Mouse (Mus musculus) neural tube, embryonic 13.5 days (tissue): Measurements from ENCODE around the gene Cdc34. TPM values are rescaled to one million over a fixed set of nuclear protein-coding genes. Genes with fewer than 3 reads are reported as not detected.

Source experiments
- ATAC-seq: fragments of 200-750 bp; cut with Nextera tagmentation; 2 replicates; pipeline ENCODE4 v1.8.0; 2017; ENCODE audit warnings: low read depth, mild to moderate bottlenecking, moderate TSS enrichment, moderate library complexity
- H3K27ac ChIP-seq: fragments of 300-500 bp; sonication (generic); replicated peaks from 2 replicates; pipeline ENCODE4 v1.5.1; 2015; ENCODE audit warnings: moderate library complexity, mild to moderate bottlenecking, inconsistent platforms
- H3K27me3 ChIP-seq: fragments of 300-500 bp; sonication (generic); 2 replicates; pipeline ENCODE4 v1.6.1; 2015; ENCODE audit warnings: mild to moderate bottlenecking, inconsistent platforms
- H3K36me3 ChIP-seq: fragments of 300-500 bp; sonication (generic); 2 replicates; pipeline ENCODE4 v1.6.1; 2015; ENCODE audit warnings: mild to moderate bottlenecking, inconsistent platforms
- H3K4me1 ChIP-seq: fragments of 300-500 bp; sonication (generic); replicated peaks from 2 replicates; pipeline ENCODE4 v1.6.1; 2015; ENCODE audit warnings: inconsistent platforms
- H3K4me2 ChIP-seq: fragments of 300-500 bp; sonication (generic); 2 replicates; pipeline ENCODE4 v1.6.1; 2015; ENCODE audit warnings: inconsistent platforms, mild to moderate bottlenecking, moderate library complexity
- H3K4me3 ChIP-seq: fragments of 300-500 bp; sonication (generic); 2 replicates; pipeline ENCODE4 v1.5.1; 2015; ENCODE audit warnings: mild to moderate bottlenecking, inconsistent platforms
- H3K9ac ChIP-seq: fragments of 300-500 bp; sonication (generic); 2 replicates; pipeline ENCODE4 v1.6.1; 2015; ENCODE audit warnings: moderate library complexity, mild to moderate bottlenecking, inconsistent platforms
- H3K9me3 ChIP-seq: fragments of 300-500 bp; sonication (generic); 2 replicates; pipeline ENCODE4 v1.6.1; 2016; ENCODE audit warnings: inconsistent platforms
- WGBS: fragments of 180-500 bp; shearing (Covaris S2); methylation state at CpG from one replicate; pipeline ENCODE4 v1.1.7; 2015; 5-methylcytosine and 5-hydroxymethylcytosine counted together
- polyA plus RNA-seq: library from polyadenylated mRNA; unstranded; fragments of >200 nt; fragmentation: Nextera tagmentation; extraction: Ambion mirVana; gene quantifications from 2 replicates; pipeline ENCODE4 v1.2.1, GENCODE M21; 2015

Cdc34 gene
- polyA plus RNA-seq, 1 experiment from 2014 or later, result 98.7 TPM

- H3K4me1 ChIP-seq, result peaks cover 33% of the 10 kb centered on the region
- no peak for ATAC-seq
- no peaks in the 10 kb centered on the region for H3K27me3 ChIP-seq
- peak overlapping the region; percentile 99 for H3K4me2 ChIP-seq
- H3K4me3 ChIP-seq, result peak overlapping the region; percentile 59
- no peaks in the 10 kb centered on the region for H3K9me3 ChIP-seq
- H3K9ac ChIP-seq, result peak overlapping the region; percentile 63
- peak overlapping the region; percentile 57 for H3K27ac ChIP-seq
- peaks cover 15% of the 10 kb centered on the region; the same call in 1 of the 2 replicates for H3K36me3 ChIP-seq
- WGBS, result 75% methylated on average over 10 of the region's 10 CpGs
Measured at GRCm38 (mm10) chr10:79703541-79703940, 21.5 kb downstream of the Cdc34 start.

- peak within 1 kb of the TSS; percentile 59 for H3K4me3 ChIP-seq
- peaks cover 22% of the 10 kb centered on the region for H3K36me3 ChIP-seq
- H3K4me1 ChIP-seq, result peaks cover 33% of the 10 kb centered on the region
- H3K27me3 ChIP-seq, result no peaks in the 10 kb centered on the region
- H3K9me3 ChIP-seq, result no peaks in the 10 kb centered on the region
- peak within 1 kb of the TSS; percentile 99 for H3K4me2 ChIP-seq
- peak; percentile 95 for ATAC-seq
- H3K9ac ChIP-seq, result peak within 1 kb of the TSS; percentile 85
- WGBS, result 1% methylated on average over 53 of the region's 65 CpGs
- peak within 1 kb of the TSS; percentile 84 for H3K27ac ChIP-seq
Measured at GRCm38 (mm10) chr10:79704065-79704969, 22.3 kb downstream of the Cdc34 start, which contains the start of gene Bsg. Bsg (plus strand) TSS chr10:79704491.

GRCm38 (mm10) chr10:79704970-79705360 lies 23.0 kb downstream of the Cdc34 start:
- ATAC-seq, result peak; percentile 1
- Histone ChIP-seq H3K27me3 (no peaks in the 10 kb centered on the region), H3K36me3 (peaks cover 29% of the 10 kb centered on the region), H3K4me2 (peak overlapping the region; percentile 99), H3K9ac (peak overlapping the region; percentile 85), H3K9me3 (no peaks in the 10 kb centered on the region), H3K4me3 (peak overlapping the region; percentile 59), H3K27ac (peak overlapping the region; percentile 84), H3K4me1 (peaks cover 33% of the 10 kb centered on the region)
- WGBS, result 5% methylated on average over 10 of the region's 10 CpGs

GRCm38 (mm10) chr10:79705951-79706350 lies 24.0 kb downstream of the Cdc34 start:
- Histone ChIP-seq H3K9me3 (no peaks in the 10 kb centered on the region), H3K27ac (no peak overlapping the region; the same call in 1 of the 2 replicates), H3K4me3 (peak overlapping the region; percentile 59), H3K4me1 (peaks cover 33% of the 10 kb centered on the region), H3K4me2 (peak overlapping the region; percentile 99), H3K36me3 (peaks cover 39% of the 10 kb centered on the region), H3K27me3 (no peaks in the 10 kb centered on the region), H3K9ac (peak overlapping the region; percentile 85)
- no peak for ATAC-seq
- 90% methylated on average over 5 of the region's 5 CpGs for WGBS

- H3K27ac ChIP-seq, result no peak overlapping the region; the same call in 1 of the 2 replicates
- 90% methylated on average over 5 of the region's 5 CpGs for WGBS
- no peaks in the 10 kb centered on the region for H3K27me3 ChIP-seq
- H3K9ac ChIP-seq, result peak overlapping the region; percentile 85
- no peak for ATAC-seq
- H3K36me3 ChIP-seq, result peaks cover 45% of the 10 kb centered on the region
- no peaks in the 10 kb centered on the region for H3K9me3 ChIP-seq
- peak overlapping the region; percentile 99 for H3K4me2 ChIP-seq
- H3K4me3 ChIP-seq, result peak overlapping the region; percentile 59
- H3K4me1 ChIP-seq, result peaks cover 33% of the 10 kb centered on the region
Measured at GRCm38 (mm10) chr10:79706406-79707094, 24.6 kb downstream of the Cdc34 start.

GRCm38 (mm10) chr10:79707162-79707561 lies 25.2 kb downstream of the Cdc34 start:
- WGBS, result 81% methylated on average over 1 of the region's 1 CpGs

GRCm38 (mm10) chr10:79707759-79708158 lies 25.8 kb downstream of the Cdc34 start:
- ATAC-seq, result no peak
- H3K36me3 ChIP-seq, result peaks cover 54% of the 10 kb centered on the region
- H3K9me3 ChIP-seq, result no peaks in the 10 kb centered on the region
- H3K4me2 ChIP-seq, result no peak overlapping the region
- no peak overlapping the region for H3K9ac ChIP-seq
- WGBS, result 76% methylated on average over 4 of the region's 4 CpGs
- no peaks in the 10 kb centered on the region for H3K27me3 ChIP-seq
- H3K4me1 ChIP-seq, result peaks cover 33% of the 10 kb centered on the region
- H3K4me3 ChIP-seq, result no peak overlapping the region
- H3K27ac ChIP-seq, result no peak overlapping the region

More at GRCm38 (mm10) chr10:79707162-79707561, 25.2 kb downstream of the Cdc34 start:
- H3K4me3 ChIP-seq, result peak overlapping the region; percentile 59; the same call in 1 of the 2 replicates
- peak overlapping the region; percentile 99 for H3K4me2 ChIP-seq
- H3K27me3 ChIP-seq, result no peaks in the 10 kb centered on the region
- H3K9me3 ChIP-seq, result no peaks in the 10 kb centered on the region
- no peak for ATAC-seq
- peaks cover 51% of the 10 kb centered on the region for H3K36me3 ChIP-seq
- peaks cover 33% of the 10 kb centered on the region for H3K4me1 ChIP-seq
- H3K9ac ChIP-seq, result peak overlapping the region; percentile 85
- H3K27ac ChIP-seq, result no peak overlapping the region

GRCm38 (mm10) chr10:79708668-79709067 lies 26.7 kb downstream of the Cdc34 start:
- H3K36me3 ChIP-seq, result peaks cover 54% of the 10 kb centered on the region
- no peaks in the 10 kb centered on the region for H3K9me3 ChIP-seq
- peaks cover 33% of the 10 kb centered on the region for H3K4me1 ChIP-seq
- no peak overlapping the region for H3K27ac ChIP-seq
- H3K9ac ChIP-seq, result no peak overlapping the region
- 93% methylated on average over 21 of the region's 21 CpGs for WGBS
- H3K4me3 ChIP-seq, result no peak overlapping the region
- ATAC-seq, result no peak
- H3K27me3 ChIP-seq, result no peaks in the 10 kb centered on the region
- H3K4me2 ChIP-seq, result no peak overlapping the region

- Histone ChIP-seq H3K4me3 (no peak overlapping the region), H3K4me2 (no peak overlapping the region), H3K27me3 (peaks cover 2% of the 10 kb centered on the region; the same call in 1 of the 2 replicates), H3K27ac (no peak overlapping the region), H3K9me3 (no peaks in the 10 kb centered on the region), H3K9ac (no peak overlapping the region), H3K4me1 (peaks cover 33% of the 10 kb centered on the region), H3K36me3 (peaks cover 54% of the 10 kb centered on the region)
- ATAC-seq, result no peak
- WGBS, result 80% methylated on average over 7 of the region's 7 CpGs
Measured at GRCm38 (mm10) chr10:79709307-79709706, 27.3 kb downstream of the Cdc34 start.

GRCm38 (mm10) chr10:79712029-79712428 lies 30.0 kb downstream of the Cdc34 start:
- Histone ChIP-seq H3K27me3 (peaks cover 29% of the 10 kb centered on the region), H3K9me3 (no peaks in the 10 kb centered on the region), H3K4me2 (no peak overlapping the region), H3K27ac (no peak overlapping the region), H3K4me3 (no peak overlapping the region), H3K9ac (no peak overlapping the region), H3K36me3 (peaks cover 49% of the 10 kb centered on the region), H3K4me1 (peaks cover 25% of the 10 kb centered on the region)
- no peak for ATAC-seq
- 95% methylated on average over 1 of the region's 1 CpGs for WGBS

GRCm38 (mm10) chr10:79712499-79713126 lies 30.6 kb downstream of the Cdc34 start:
- ATAC-seq, result no peak

More at GRCm38 (mm10) chr10:79712499-79713126, 30.6 kb downstream of the Cdc34 start:
- no peak overlapping the region for H3K4me3 ChIP-seq
- H3K27me3 ChIP-seq, result peaks cover 35% of the 10 kb centered on the region
- no peak overlapping the region for H3K27ac ChIP-seq
- peaks cover 25% of the 10 kb centered on the region for H3K4me1 ChIP-seq
- peaks cover 43% of the 10 kb centered on the region for H3K36me3 ChIP-seq
- 8% methylated on average over 4 of the region's 6 CpGs for WGBS
- no peak overlapping the region for H3K4me2 ChIP-seq
- no peaks in the 10 kb centered on the region for H3K9me3 ChIP-seq
- H3K9ac ChIP-seq, result no peak overlapping the region
